Mouse (Mus musculus): Measurements from ENCODE around the gene Dnmt3a.

GRCm38 (mm10) chr12:3870024-3870423 is 64.2 kb downstream of the Dnmt3a start:
- no peak for TF ChIP-seq CTCF (IDR thresholded peaks at IDR 0.05; ENCODE audit: low read depth)
- no peak for TF ChIP-seq EP300 (IDR thresholded peaks at IDR 0.05; ENCODE audit: low read depth)
